Mouse (Mus musculus) liver (tissue): ENCODE results near the gene Ddx24.
"Not testable (repeated sequence)": the region's sequence is repeated elsewhere in the genome, so short reads cannot be mapped to it uniquely, and the experiment has no call there.

ENCODE experiments used
- DNase-seq: peaks from one replicate; pipeline ENCODE4 v3.0.0-alpha.2; 2020; ENCODE audit warnings: mixed read lengths

Ddx24 gene

DNA sequence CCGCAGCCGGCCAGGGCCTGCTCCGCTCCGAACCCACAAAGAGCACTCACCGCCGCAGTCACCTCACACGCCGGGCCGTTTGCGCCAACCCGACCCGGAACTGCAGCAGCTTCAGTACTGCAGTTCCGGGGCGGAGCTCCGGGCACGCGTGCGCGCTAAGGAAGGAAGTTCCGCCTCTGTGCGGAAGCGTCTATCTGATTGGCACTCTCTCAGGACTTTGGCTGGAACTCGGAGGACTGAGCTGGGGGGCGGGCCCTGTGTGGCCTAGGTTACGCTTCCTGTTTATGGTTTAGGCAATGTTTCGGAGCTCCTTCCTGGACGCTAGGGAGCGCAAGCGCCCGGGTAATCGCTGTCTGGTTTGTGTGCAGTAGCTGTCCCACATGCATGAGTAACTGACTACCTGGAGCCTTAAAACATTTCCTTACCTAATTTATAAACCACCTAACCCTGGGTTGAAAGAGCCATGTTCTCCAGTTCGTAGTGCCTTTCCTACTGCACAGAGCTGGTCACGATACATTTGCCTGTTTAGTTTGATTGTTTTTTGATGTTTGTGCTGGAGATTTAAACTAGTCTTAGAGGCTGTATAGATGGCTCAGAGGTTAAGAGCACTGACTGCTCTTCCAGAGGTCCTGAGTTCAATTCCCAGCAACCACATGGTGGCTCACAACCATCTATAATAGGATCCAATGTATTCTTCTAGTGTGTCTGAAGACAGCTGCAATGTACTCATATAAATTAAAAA lies at the start of gene Ddx24:
Gene Ddx24 (minus strand): TSS at position 102 of the 742 bp plus-strand sequence.
- DNase-seq: peak; percentile 97

GRCm38 (mm10) chr12:103474481-103474880 lies 48.9 kb upstream of the Ddx24 start:
- no peak for DNase-seq

DNA sequence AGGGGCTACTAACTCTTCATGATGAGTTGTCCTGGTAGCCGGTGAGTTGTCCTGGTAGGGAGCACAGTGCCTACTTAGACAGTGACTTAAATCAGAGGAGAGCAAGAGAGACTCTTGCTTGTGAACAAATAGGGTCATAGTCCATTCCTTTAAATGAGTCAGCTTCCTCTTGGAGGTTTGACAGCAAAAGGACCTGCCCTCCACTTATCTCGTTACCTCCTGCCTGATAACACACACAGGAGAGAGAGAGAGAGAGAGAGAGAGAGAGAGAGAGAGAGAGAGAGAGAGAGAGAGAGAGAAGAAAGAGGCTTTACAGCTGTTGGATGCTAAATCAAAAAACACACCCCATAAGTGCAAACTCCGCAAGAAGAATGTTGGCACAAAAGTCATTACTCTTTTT lies 31.5 kb upstream of the Ddx24 start, which contains the start of gene Ifi27l2b:
Gene Ifi27l2b (minus strand): TSS at position 84 of the 400 bp plus-strand sequence.
- DNase-seq: no peak

GRCm38 (mm10) chr12:103456727-103457126 lies 31.1 kb upstream of the Ddx24 start:
- DNase-seq: not testable (repeated sequence)

- DNase-seq: no peak
These were observed 27.7 kb upstream of the Ddx24 start for GRCm38 (mm10) chr12:103453361-103453760.

DNA sequence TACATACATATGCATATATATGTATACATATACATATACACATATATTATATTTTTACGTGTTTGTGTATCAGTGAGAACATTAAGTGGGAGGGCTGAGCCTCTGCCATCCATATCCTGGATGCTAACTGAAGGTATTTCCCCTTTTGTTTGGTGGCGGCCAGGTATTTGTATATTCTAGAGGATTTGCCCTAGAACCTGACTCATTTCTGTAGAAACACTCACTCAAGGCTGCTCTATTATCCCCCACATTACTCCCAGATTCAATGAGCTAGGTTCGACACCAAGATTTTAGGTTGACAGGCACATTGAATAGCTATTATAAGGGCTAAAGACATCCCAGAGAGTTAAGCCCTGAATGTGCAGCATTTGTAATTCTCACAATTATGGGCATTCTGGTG lies 19.4 kb upstream of the Ddx24 start:
- no peak for DNase-seq

- DNase-seq: not testable (repeated sequence)
These were observed 18.6 kb upstream of the Ddx24 start for GRCm38 (mm10) chr12:103444261-103444660.

DNA sequence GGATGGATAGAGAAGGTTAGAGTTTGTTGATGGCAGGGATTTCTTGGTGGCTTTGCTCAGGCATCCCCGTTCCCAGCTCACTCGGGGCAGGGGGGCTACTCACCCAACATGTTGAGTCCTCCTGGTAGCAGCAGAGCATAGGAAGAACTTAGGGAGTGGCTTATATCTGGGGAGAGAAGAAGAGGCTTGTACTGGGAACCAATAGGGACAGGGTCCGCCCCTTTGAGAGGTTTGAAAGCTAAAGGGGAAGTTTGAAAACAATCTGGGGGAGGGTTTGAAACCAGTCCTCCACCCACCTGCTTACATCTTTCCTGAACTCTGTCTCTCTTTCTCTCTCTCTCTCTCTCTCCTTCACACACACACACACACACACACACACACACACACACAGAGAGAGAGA lies 17.9 kb upstream of the Ddx24 start, which contains the start of gene Ifi27l2a:
Gene Ifi27l2a (minus strand): TSS at position 157 of the 400 bp plus-strand sequence.
- no peak for DNase-seq

DNA sequence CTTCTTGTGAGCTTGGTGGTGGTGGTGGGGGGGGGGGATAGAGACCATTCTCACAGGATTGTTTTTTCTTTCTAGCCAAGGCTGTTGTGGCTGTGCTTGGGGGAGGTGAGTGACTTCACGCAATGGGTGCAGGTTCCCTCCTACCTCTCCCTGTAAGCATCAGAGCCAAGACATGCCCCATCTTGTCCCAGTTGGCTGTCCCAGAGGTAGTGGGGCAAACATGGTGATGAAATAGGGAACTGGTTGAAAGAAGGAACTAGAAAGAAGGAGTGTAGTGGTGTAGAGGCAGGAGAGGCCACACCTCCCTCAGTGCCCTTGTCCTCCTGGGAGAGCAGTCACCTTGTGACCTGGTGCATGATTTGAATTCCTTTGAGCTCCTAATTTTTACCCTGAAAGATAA lies 12.0 kb upstream of the Ddx24 start:
- no peak for DNase-seq

DNA sequence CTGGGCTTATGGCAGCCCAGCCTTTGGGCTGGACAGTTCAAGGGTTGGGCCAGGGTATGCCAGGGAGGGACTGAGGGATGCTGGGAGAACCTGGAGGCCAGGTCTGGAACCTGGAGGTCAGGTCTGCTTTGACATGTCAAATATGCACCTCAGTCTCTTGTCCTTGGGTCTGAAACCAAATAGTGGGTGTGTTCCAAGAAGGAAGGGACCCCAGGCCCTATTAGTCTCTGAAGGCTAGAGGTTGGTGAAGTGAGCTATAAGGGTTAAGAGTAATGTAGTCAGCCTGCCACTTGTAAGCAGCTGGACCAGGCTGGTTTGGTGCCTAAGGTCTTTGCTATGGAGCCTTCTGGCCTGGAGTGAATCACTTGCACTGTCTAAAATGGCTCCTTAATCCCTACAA lies 9.2 kb upstream of the Ddx24 start:
- no peak for DNase-seq

DNA sequence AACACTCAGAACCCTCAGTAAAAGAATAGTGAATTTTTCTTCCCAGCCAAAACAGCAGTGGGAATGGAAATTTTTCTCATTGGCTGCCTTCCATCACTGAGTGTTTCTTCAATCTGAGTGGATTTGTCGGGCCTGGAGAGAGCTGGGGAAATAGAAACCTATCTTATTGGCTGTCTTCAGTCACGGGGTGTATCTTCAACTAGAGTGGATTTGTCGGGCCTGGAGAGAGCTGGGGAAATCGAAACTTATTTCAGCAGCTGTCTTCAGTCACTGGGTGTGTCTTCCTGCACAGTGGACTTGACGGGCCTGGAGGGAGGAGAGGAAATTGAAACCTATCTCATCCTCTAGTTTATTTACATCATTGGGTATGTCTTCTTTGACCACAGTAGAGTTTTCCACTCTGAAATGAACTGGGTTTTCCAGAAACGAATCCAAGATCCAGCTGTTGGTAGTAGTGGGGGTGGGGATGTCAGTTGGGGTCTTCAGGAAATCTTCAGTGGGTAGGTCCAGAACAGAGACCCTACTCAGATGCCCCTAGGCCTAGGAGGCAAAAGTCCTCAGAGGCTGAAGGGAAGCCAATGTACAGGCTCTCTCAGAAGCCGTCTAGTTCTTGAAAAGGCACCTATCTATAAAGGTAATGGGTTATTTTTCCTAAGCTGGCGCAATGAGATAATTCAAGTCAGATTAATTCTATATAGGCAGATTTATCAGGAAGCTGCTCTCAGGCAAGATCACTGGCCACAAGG lies 8.5 kb upstream of the Ddx24 start, which contains the start of gene Ifi27:
Gene Ifi27 (plus strand): TSS at position 226 of the 746 bp plus-strand sequence.
- DNase-seq: peak; percentile 32

- no peak for DNase-seq
These were observed 7.8 kb upstream of the Ddx24 start for GRCm38 (mm10) chr12:103433430-103433829.

DNA sequence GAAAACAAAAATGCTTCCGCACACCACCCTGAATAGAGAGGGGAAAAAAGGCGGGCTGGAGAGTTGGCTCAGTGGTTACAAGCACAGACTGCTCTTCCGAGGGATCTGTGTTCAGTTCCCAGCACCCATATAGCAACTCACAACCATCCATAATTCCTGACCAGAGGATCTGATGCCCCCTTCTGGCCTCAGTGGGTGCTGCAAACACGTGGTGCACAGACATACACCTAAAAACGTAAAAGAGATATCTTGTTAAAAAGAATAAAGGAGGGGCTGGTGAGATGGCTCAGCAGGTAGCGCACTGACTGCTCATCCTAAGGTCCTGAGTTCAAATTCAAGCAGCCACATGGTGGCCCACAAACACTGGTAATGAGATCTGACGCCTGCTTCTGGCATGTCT lies 1.1 kb upstream of the Ddx24 start:
- DNase-seq: no peak

DNA sequence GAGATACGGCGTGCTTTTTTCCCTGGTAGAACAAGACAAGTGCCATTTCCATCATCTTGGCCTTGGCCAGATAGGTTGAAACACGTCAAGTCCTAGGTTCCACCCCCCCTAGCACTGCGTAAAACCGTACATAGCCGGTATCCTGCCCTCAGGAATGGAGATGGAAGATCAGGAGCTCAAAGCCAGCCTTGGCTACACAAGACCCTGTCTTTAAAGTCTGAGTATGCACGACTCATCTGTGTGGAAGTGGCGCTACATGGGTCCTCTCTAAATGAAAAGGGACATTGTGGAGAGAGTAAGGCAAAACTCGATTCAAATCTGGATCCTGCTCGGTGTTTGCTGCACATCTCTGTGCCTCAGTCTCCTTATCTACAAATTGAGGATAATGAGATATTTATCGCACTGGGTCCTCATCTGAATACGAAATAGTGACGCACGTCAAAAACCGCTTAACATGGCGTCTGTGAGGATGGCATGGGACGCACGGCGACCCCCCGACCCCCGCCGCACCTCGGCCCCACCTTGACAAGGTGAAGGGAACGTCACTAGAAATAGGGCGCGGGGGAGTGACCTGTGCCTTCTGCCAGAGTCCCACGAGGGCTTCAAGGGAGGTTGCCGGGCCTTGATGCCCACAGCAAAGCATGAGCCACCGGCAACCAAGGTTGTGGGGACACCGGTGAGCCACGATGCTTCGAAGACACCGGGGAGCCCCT lies 458 bp downstream of the Ddx24 start:
- DNase-seq: no peak

DNA sequence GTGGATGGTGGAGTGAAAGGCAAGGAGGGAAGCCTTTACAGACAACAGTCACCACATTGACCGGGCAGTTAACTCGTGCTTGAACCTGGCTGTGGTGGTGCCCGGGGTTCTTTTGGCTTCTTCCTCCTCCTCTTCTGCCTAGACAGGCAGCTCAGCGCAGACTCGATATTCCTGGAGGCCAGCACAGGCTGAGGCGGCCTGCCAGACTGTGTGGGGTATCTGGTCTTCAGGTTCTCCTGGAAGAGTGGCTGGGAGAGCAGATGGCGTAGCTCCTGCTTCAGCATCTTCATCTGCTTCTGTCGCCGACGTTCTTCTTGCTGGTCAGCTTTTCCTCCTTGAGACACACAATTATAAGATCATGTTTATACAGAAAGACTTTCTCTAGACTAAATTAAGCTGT lies 17.5 kb downstream of the Ddx24 start:
- no peak for DNase-seq

GRCm38 (mm10) chr12:103407720-103408119 lies 17.9 kb downstream of the Ddx24 start, which contains the start of gene 9330161L09Rik:
TSS of gene 9330161L09Rik (minus strand) at chr12:103407820.
- DNase-seq: no peak

DNA sequence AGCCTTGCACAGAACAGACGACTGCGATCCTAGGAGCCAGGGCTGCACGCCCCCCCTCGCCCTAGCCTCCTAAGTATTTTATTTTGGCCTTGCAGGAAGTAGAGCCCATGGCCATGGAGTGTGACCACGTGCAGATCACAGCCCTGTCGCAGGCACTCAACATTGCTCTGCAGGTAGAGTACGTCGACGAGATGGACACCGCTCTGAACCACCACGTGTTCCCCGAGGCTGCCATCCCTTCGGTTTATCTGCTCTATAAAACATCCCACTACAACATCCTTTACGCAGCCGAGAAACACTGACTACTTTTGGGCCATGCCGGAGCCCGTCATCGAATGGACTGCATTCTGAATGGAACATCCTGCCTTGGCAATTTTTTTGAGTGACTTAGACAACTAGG lies 21.5 kb downstream of the Ddx24 start:
- DNase-seq: no peak

DNA sequence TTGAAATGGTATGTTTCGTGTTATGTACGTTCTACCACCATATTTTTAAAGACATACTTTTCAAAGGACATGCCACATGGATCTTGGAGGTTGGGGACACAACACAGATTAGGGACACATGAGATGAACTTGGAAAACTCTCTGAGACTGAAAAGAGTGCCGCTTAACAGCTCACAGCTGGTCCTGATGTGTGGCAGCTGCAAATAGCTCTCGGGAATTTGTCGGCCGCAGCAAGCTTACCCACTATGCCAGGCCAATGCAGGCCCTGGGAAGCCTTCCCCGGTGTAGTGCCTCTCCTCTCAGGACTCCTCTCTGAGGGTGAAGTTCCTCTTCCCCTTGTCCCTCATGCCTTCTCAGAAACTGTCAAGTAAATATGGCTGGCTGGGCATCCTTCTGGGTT lies 28.9 kb downstream of the Ddx24 start:
- no peak for DNase-seq

GRCm38 (mm10) chr12:103395486-103396275 lies 29.9 kb downstream of the Ddx24 start:
- DNase-seq: no peak

GRCm38 (mm10) chr12:103393528-103393927 lies 32.1 kb downstream of the Ddx24 start:
- DNase-seq: peak; percentile 79

- DNase-seq: no peak
These were observed 34.5 kb downstream of the Ddx24 start for GRCm38 (mm10) chr12:103391098-103391497.

- DNase-seq: no peak
These were observed 35.6 kb downstream of the Ddx24 start for GRCm38 (mm10) chr12:103389982-103390381.
